Mouse (Mus musculus) ovary, adult 18-20 months (tissue): Measurements from ENCODE around the gene Myt1.
"Not testable (repeated sequence)": the region's sequence is repeated elsewhere in the genome, so short reads cannot be mapped to it uniquely, and the experiment has no call there.

Experiments used
- DNase-seq: peaks from one replicate; pipeline ENCODE4 v3.0.0; 2022; ENCODE audit warnings: low spot score, mixed read lengths

Myt1 gene

DNA sequence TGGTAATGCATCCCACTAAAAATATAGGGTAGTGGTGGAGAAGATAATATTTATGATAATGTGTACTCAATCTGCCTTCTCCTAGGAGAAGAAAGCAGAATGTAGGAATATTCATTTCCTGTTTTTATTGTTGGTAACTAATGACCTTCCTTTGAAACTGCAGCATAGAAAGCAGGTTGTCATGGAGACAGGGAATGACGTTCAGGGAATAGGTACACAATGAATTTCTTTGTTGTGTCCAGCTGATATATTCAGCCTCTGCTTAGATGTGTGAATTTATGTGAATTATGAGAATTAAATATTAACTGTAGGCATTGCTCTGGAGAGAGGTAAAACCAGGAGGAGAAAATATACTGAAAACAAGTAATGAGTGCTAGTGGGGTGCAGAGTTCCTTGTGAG, 18.3 kb downstream of the Myt1 start:
- DNase-seq: no peak

DNA sequence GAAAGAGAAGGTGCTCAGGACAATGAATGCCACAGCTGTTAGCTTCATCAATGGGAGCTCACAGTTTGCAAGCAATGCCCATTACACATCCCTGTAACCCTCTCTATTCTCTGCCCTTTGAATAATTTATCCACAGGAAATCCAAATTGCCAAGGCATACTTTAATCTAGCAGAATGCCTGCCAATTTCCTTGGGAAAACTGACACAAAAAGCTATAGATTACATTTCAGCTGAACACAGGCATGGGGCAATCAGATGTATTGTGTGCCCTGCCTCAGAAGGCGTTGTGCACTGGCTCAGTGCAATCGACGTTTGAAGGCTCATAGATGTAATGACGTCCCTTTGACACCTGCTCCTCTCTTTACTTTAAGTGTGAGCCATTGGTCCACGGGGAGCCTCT, 24.7 kb downstream of the Myt1 start:
- DNase-seq: no peak

DNA sequence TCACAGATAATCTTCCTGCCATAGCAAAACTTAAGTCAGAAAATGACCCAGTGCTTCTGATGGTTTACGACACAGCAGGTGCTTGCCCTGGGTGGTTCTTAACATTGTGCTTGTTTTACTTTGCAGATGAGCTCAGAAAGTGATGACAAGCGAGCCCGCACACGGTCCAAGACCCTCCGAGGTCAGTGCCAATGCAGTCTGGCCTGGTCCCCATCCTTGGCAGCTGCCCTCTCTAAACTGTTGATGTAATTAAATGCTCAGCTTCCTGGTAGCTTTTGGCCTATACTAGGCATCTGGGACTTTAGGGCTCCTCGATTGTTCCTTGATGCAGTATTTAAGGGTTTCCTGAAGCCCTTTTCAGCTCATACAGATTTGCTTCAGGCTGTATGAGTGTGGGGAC, 26.3 kb downstream of the Myt1 start:
- DNase-seq: no peak

DNA sequence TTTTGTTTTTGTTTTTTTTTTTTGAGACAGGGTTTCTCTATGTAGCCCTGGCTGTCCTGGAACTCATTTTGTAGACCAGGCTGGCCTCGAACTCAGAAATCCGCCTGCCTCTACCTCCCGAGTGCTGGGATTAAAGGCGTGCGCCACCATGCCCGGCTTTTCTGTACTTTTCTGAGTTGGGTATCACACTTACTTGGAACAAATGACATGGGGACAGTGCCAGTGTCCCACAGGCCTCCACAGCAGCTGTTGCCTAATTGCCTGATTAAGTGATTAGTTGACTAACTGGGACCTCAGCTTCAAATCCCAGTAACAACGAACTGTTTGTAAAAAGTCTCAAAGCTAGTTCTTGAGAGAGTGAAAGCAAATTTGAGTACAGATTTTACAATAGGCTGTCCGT, 30.1 kb downstream of the Myt1 start:
- not testable (repeated sequence) for DNase-seq

DNA sequence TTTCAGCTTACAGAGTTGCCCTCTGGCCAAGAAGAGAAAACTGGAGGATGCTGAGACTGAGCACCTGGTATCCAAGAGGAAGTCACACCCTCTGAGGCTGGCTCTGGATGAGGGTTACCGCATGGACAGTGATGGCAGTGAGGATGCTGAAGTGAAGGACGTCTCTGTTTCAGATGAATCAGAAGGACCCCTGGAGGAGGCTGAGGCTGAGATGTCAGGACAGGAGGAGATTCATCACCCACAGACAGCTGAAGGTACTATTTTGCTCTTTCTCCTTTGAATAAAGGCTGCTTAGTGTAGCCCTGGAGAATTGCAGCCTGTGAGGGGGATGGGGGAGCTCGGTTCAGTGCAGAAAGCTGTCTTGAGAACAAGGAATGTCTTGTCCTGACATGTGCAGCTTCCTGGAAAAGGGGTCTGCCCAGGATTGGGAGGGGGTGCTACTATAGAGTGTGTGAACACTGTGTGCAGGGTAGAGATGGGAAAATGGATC, 32.6 kb downstream of the Myt1 start:
- no peak for DNase-seq

DNA sequence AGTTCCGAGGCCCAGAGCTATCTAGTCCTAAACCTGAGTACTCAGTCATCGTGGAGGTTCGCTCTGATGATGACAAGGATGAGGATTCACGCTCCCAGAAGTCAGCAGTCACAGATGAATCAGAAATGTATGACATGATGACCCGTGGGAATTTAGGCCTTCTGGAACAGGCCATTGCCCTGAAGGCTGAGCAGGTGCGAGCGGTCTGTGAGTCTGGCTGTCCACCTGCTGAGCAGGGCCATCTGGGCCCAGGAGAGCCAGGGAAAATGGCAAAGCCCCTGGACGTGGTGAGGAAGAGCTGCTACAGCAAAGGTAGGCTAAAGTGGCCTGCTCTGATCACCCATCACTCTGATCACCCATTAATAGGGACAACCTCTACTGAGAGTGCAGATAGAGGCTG, 34.5 kb downstream of the Myt1 start:
- DNase-seq: no peak

DNA sequence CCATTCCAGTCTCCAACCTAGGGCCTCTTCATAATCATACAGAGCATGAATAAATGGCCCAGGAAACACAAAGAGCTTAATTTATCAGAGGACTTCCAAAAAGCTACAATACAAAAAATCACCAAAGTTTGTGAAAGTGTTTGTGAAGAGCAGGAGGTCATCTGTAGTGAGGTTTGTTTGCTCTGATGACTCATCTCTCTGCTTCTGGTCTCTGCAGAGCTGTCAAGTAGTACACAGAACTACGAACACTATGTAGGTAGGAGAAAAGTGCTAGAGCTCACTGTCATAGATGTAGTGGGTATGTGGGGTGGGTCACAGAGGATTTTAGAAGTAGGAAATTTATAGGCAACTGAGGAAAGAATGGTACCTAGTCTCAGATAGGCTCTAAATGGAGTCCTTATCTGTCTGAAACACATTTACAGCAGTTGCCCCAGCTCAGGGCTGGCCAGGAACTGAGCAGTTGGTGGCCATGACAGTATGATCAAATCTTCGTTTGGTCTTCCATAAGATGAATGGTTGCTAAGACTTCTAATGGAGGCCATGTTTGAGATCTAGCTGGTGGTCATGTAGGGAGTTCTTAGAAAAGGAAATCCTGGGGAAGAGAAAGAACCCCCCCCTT, 66.0 kb downstream of the Myt1 start:
- DNase-seq: no peak

DNA sequence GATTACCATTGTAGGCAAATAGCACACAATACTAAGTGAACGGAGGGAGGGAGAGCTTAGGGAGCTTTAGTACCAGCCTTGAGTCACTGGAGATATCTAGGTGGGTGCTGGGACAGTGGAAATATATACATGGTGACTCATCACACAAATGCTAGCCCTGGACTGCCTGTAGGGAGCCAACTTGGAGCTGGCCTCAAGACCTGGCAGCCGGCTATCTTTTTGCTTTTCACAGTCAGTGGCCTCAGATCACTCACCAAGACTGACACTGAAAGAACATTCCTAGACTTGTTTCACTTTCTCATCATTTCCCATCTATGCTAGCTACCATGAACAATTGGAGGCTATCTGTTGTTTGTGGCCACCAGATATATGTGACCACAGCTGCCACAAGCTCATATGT, 69.6 kb downstream of the Myt1 start:
- DNase-seq: no peak

DNA sequence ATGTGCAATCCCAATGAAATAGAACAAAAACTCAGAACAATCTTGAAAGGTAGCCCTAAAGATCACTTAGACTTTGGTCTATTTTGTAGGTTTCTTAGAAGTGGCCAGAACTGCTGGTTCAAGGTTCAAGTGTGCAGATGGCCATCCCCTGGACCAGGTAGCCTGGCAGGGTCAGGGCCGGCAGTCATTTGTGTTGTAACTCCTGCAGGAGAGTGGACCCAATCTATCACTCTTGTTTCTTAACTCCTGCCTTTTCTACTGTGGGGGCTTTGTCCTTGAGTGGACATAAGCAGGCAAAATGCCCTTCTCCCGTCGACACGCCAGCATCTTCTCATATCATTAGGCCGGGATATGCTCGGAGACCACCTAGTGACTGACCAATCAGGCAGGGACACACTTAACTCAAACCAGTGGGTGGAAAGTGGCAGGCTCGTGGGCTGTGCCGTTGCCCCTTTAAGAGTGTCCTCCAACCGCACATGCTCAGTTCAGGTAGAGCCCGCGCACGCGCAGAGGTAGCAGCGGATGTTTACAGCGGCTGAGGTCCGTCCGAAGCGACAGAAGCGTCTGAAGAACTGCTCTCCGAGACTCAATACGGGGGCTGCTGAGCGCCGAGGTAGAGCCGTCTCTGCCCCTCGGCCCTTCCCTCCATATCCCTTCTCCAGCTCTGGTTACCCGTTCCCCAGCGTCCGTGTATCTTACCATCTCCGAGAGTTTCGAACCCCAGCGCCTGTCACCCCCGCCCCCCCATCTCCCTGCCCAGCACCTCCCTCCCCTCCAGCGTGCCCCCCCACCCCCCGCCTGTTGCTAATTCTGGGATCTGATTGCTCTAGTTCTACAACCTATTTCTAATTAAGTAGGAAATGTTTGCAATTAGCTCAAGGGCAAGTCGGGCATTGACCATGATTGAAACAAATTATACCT, 74.5 kb downstream of the Myt1 start, which contains the start of gene Pcmtd2:
Gene Pcmtd2, plus strand, starts transcription at position 483 of the 921 bp plus-strand sequence.
- DNase-seq: peak; percentile 89

DNA sequence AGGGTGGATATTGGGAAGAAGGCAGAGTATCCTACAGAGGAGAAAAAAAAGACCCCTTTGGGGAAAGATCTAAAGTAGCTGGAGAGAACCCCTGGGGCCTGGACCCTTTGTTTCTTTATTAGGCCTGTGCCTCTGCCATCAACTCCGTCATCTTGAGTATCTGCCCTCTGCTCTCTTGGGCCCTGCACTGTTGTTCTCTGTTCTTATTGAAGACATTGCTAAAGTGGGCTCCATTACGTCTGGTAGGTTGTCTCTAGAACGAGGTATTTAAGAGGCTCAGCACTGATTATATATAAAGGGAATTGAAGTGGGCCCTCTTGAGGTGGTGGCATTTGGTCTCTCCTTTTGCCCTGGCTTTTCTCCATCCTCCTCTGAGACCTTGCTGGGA, 75.2 kb downstream of the Myt1 start:
- no peak for DNase-seq

DNA sequence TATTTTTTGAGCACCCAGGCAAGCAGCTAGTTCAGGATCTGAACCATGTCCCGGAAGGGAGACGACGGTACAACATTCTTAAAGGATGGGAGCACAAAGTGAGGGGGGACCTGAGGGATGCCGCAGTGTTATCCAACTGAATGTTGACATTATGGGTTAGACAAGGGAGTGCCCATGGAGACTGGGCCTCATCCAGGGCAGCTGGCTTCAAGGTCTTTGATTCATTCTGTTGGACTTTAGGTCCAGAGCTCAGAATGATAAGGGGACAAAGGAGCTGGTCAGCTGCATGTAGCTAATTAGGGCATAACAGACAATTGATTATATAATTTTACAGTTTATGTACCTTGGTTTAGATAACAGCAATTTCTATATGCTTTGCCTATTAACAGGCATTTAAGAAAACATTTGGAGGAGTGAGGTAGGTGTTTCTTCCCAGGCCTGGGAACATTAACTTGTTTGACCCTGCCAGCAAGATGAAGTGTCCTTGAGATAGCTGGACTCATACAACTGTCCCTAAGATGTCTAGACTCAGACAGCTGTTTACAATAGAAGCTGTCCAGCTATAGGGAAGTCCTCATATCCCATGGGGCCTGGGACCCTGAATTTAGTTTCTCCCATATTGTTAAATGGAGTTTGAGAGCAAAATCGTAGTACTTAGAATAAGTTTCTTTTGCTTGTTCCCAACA, 82.7 kb downstream of the Myt1 start:
- peak; percentile 26 for DNase-seq

DNA sequence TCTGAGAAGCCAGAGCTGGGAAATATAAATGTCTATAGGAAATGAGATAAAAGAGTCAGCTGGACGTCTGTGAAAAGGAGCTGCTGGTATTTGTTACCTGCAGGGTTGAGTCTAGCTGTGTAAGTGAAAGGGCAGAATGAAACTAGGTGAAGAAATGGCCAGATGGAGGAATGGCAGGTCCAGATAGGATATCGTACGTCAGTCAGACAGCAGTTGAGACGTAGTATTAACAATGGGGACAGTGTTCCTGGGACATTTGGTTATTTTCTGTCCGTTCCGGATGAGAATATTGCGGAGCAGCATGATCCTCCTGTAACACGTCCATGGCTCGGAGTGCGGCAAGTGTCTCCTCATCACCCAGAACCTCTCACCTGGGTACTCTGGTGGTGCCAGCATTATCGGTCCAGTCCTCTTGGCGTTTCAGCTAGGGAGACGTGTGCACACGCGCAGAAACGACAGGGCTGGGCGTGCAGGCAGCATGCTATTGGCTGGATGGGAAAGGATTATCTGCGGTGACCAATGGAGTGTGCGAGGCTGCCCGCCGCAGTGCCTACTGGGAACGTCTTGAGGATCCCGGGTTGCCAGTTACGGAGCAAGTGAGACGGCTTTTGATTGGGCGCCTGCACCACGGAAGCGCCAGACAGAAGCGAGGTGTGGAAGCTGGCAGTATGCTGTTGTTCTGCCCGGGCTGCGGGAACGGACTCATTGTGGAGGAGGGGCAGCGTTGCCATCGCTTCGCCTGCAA, 100.8 kb downstream of the Myt1 start, which contains the start of gene Polr3k:
Gene Polr3k, plus strand, starts transcription at position 547 of the 745 bp plus-strand sequence.
- DNase-seq: peak; percentile 93

DNA sequence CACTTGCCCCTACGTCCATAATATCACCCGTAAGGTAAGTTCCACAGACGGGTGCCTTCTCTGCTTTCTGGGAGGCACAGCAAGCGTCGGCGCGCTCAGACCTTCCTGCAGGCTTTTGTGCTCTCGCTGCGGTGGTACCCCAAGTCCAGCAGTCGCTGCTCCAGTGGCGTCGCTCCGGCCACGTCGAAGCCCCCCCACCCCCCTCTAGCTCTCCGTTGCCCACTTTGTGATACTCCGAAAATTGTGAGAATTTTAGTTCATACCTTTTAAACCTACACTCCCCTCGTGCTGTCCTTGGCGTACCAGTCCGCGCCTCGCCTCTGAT, 101.4 kb downstream of the Myt1 start:
- DNase-seq: no peak

DNA sequence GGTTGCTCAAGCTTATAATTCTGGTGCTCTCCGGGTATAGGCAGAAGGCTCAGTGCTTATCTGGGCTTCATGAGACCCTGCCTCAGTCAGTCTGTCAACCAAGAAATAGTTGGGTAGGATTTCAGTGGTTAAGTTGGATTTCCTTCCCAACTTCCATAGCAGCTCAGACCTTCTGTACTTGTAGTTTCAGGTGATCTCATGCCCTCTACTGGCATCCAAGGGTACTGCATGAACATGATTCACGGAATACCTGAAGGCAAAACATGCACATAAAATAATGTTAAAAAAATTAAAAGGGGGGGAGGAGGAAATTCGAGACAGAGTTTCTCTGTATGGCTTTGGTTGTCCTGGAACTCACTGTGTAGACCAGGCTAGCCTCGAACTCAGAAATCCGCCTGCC, 103.8 kb downstream of the Myt1 start:
- DNase-seq: peak; percentile 19

DNA sequence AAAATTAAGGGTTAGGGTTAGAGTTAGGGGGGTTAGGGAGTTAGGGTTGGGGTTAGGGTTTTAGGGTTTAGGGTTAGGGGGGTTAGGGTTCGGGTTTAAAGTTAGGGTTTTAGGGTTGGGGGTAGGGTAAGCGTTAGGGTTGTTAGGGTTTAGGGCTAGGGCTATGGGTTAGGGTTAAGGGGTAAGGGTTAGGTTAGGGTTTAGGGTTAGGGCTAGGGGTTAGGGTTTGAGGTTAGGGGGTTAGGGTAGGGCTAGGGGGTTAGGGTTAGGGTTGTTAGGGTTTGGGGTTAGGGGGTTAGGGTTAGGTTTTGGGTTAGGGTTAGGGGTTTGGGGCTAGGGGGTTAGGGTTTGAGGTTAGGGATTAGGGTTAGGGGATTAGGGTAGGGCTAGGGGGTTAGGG, 107.9 kb downstream of the Myt1 start:
- DNase-seq: no peak
